8 mouse cellular contexts compared by ENCODE assay signal in genomic region chr13:55189531-55190107, GRCm38 (mm10). TPM values are rescaled to one million over a fixed set of nuclear protein-coding genes. Genes with fewer than 3 reads are reported as not detected.
A peak's percentile ranks its signal among the peaks of the same experiment; 100 is the strongest.
DNase-seq lines count a peak whose midpoint lies in the region; ATAC-seq and TF ChIP-seq lines count a peak whose summit lies in the region.

No protein-coding gene starts in this region.

- WGBS in kidney, embryonic 16.5 days, result 4% methylated on average over 12 of the region's 12 CpGs
- WGBS in hindbrain, embryonic 16.5 days, result 6% methylated on average over 12 of the region's 12 CpGs
- WGBS in midbrain, embryonic 15.5 days, result 3% methylated on average over 12 of the region's 12 CpGs

- no peaks in the 10 kb centered on the region for H3K9me3 ChIP-seq in kidney, embryonic 16.5 days (ENCODE audit: low read length)
- no peaks in the 10 kb centered on the region for H3K9me3 ChIP-seq in hindbrain, embryonic 16.5 days (ENCODE audit: control insufficient read depth, low read length)
- H3K9me3 ChIP-seq in midbrain, embryonic 15.5 days, result no peaks in the 10 kb centered on the region

- H3K4me1 ChIP-seq in kidney, embryonic 16.5 days (ENCODE audit: insufficient read depth, low read length), result peaks cover 12% of the 10 kb centered on the region
- peaks cover 9% of the 10 kb centered on the region for H3K4me1 ChIP-seq in bone marrow macrophage, adult 2 months (ENCODE audit: control insufficient read depth, insufficient read depth, low read length)
- peaks cover 6% of the 10 kb centered on the region for H3K4me1 ChIP-seq in hindbrain, embryonic 16.5 days (ENCODE audit: control insufficient read depth, insufficient read depth, low read depth, low read length)
- H3K4me1 ChIP-seq in midbrain, embryonic 15.5 days, result peaks cover 15% of the 10 kb centered on the region

- no peaks in the 10 kb centered on the region for H3K36me3 ChIP-seq in kidney, embryonic 16.5 days (ENCODE audit: insufficient read depth, low read length)
- H3K36me3 ChIP-seq in hindbrain, embryonic 16.5 days (ENCODE audit: control insufficient read depth, insufficient read depth, low read length), result no peaks in the 10 kb centered on the region
- H3K36me3 ChIP-seq in midbrain, embryonic 15.5 days (replicated peaks), result no peaks in the 10 kb centered on the region

- peak overlapping the region; percentile 70 for H3K4me2 ChIP-seq in kidney, embryonic 16.5 days (replicated peaks; ENCODE audit: low read depth, low read length)
- peak overlapping the region; percentile 85 for H3K4me2 ChIP-seq in hindbrain, embryonic 16.5 days (ENCODE audit: low read length)
- peak overlapping the region; percentile 75 for H3K4me2 ChIP-seq in midbrain, embryonic 15.5 days

- TF ChIP-seq POLR2A in bone marrow macrophage, adult 2 months (IDR thresholded peaks at IDR 0.05; ENCODE audit: borderline replicate concordance, low read depth, low read length), result no peak

- peak overlapping the region; percentile 93 for H3K27ac ChIP-seq in kidney, embryonic 16.5 days (ENCODE audit: low read length)
- peak overlapping the region; percentile 78 for H3K27ac ChIP-seq in bone marrow macrophage, adult 2 months (ENCODE audit: insufficient read depth, low read depth, low read length)
- H3K27ac ChIP-seq in hindbrain, embryonic 16.5 days (ENCODE audit: low read depth, low read length), result peak overlapping the region; percentile 90
- peak overlapping the region; percentile 93 for H3K27ac ChIP-seq in midbrain, embryonic 15.5 days

- peak overlapping the region; percentile 48 for H3K4me3 ChIP-seq in kidney, embryonic 16.5 days (ENCODE audit: low read length)
- H3K4me3 ChIP-seq in bone marrow macrophage, adult 2 months (ENCODE audit: insufficient read depth, low read length), result peak overlapping the region; percentile 75
- peak overlapping the region; percentile 53 for H3K4me3 ChIP-seq in hindbrain, embryonic 16.5 days (ENCODE audit: low read length)
- peak overlapping the region; percentile 52 for H3K4me3 ChIP-seq in midbrain, embryonic 15.5 days

- DNase-seq in kidney, postnatal 14 days, result no peak
- no peak for DNase-seq in right cerebral cortex, adult 18-20 months
- no peak for DNase-seq in layer of hippocampus, postnatal 14 days (ENCODE audit: low spot score in 2 of 2)
- no peak for DNase-seq in spleen, postnatal 10 days (ENCODE audit: low spot score in 2 of 2)

- ATAC-seq in kidney, embryonic 16.5 days (ENCODE audit: low FRiP score, low TSS enrichment), result 0 out of 2 replicates have a peak, but pooled peaks have one; percentile 4
- ATAC-seq in hindbrain, embryonic 16.5 days, result no peak
- ATAC-seq in midbrain, embryonic 15.5 days (replicated peaks), result peak; percentile 34

- no peaks in the 10 kb centered on the region for H3K27me3 ChIP-seq in kidney, embryonic 16.5 days (ENCODE audit: insufficient read depth, low read length)
- H3K27me3 ChIP-seq in hindbrain, embryonic 16.5 days (replicated peaks; ENCODE audit: control insufficient read depth, insufficient read depth, low read length), result no peaks in the 10 kb centered on the region
- H3K27me3 ChIP-seq in midbrain, embryonic 15.5 days (replicated peaks), result no peaks in the 10 kb centered on the region

- H3K9ac ChIP-seq in kidney, embryonic 16.5 days (replicated peaks; ENCODE audit: low read length), result peak overlapping the region; percentile 69
- peak overlapping the region; percentile 73 for H3K9ac ChIP-seq in hindbrain, embryonic 16.5 days (ENCODE audit: low read depth, low read length)
- H3K9ac ChIP-seq in midbrain, embryonic 15.5 days, result peak overlapping the region; percentile 61

- TF ChIP-seq CTCF in bone marrow macrophage, adult 2 months (IDR thresholded peaks at IDR 0.05; ENCODE audit: low read depth, low read length), result no peak

RNA-seq across cellular contexts. Expression of gene Nsd1, which starts 20.0 kb away (rescaled TPM):
- polyA plus RNA-seq in kidney, embryonic 16.5 days (2015; fragmentation: Nextera tagmentation; extraction: Ambion mirVana), result 49.6 and 58.6 TPM in 2 replicates
- 51.0 and 51.4 TPM in 2 replicates for polyA plus RNA-seq in bone marrow macrophage, adult 2 months (2012; ENCODE audit: insufficient read depth, insufficient read length, missing spikeins)
- 40.8 and 46.3 TPM in 2 replicates for polyA plus RNA-seq in hindbrain, embryonic 16.5 days (2015; fragmentation: Nextera tagmentation; extraction: Ambion mirVana)
- 59.1 and 64.3 TPM in 2 replicates for polyA plus RNA-seq in midbrain, embryonic 15.5 days (2015; fragmentation: Nextera tagmentation; extraction: Ambion mirVana)
- 100 to 1,000 TPM; 143 to 145 TPM for total RNA-seq in layer of hippocampus, postnatal 14 days (2021)

RNA-seq across cellular contexts. Expression of gene Fgfr4, which starts 37.2 kb away (rescaled TPM):
- 21.8 and 23.0 TPM in 2 replicates for polyA plus RNA-seq in kidney, embryonic 16.5 days (2015; fragmentation: Nextera tagmentation; extraction: Ambion mirVana)
- polyA plus RNA-seq in bone marrow macrophage, adult 2 months (2012; ENCODE audit: insufficient read depth, insufficient read length, missing spikeins), result not detected in 2 replicates
- 1.3 and 1.6 TPM in 2 replicates for polyA plus RNA-seq in hindbrain, embryonic 16.5 days (2015; fragmentation: Nextera tagmentation; extraction: Ambion mirVana)
- 0.37 and 0.50 TPM in 2 replicates for polyA plus RNA-seq in midbrain, embryonic 15.5 days (2015; fragmentation: Nextera tagmentation; extraction: Ambion mirVana)
- total RNA-seq in layer of hippocampus, postnatal 14 days (2021), result under 1 TPM; 0.18 to 0.45 TPM

RNA-seq across cellular contexts. Expression of gene Gm17617, which starts 56.3 kb away (rescaled TPM):
- polyA plus RNA-seq in kidney, embryonic 16.5 days (2015; fragmentation: Nextera tagmentation; extraction: Ambion mirVana), result not detected in 2 replicates
- not detected in 2 replicates for polyA plus RNA-seq in bone marrow macrophage, adult 2 months (2012; ENCODE audit: insufficient read depth, insufficient read length, missing spikeins)
- polyA plus RNA-seq in hindbrain, embryonic 16.5 days (2015; fragmentation: Nextera tagmentation; extraction: Ambion mirVana), result not detected in 2 replicates
- polyA plus RNA-seq in midbrain, embryonic 15.5 days (2015; fragmentation: Nextera tagmentation; extraction: Ambion mirVana), result not detected in 2 replicates
- not detected for total RNA-seq in layer of hippocampus, postnatal 14 days (2021)
